Mouse (Mus musculus): ENCODE results near the gene Pgam2. TPM values are rescaled to one million over a fixed set of nuclear protein-coding genes. Genes with fewer than 3 reads are reported as not detected.

Pgam2 gene
- polyA plus RNA-seq, 1 experiment from 2014 or later, result 3.7 TPM

Other genes with a start within 250 kb of the Pgam2 start
- gene Ankrd36, start 234.0 kb downstream of the Pgam2 start, polyA plus RNA-seq (2016; fragmentation: Nextera tagmentation; extraction: Ambion mirVana), result 0.33 TPM in 1 of 2 replicates, not detected in the other
- 156 and 162 TPM in 2 replicates for gene Mrps24, start 88.1 kb downstream of the Pgam2 start, polyA plus RNA-seq (2016; fragmentation: Nextera tagmentation; extraction: Ambion mirVana)
- gene Urgcp, start 41.4 kb downstream of the Pgam2 start, polyA plus RNA-seq (2016; fragmentation: Nextera tagmentation; extraction: Ambion mirVana), result 24.8 and 26.2 TPM in 2 replicates
- 137 and 140 TPM in 2 replicates for gene Dbnl, start 15.2 kb downstream of the Pgam2 start, polyA plus RNA-seq (2016; fragmentation: Nextera tagmentation; extraction: Ambion mirVana)
- gene Polm, start 34.3 kb upstream of the Pgam2 start, polyA plus RNA-seq (2016; fragmentation: Nextera tagmentation; extraction: Ambion mirVana), result 7.7 and 8.4 TPM in 2 replicates
- gene Aebp1, start 58.2 kb upstream of the Pgam2 start, polyA plus RNA-seq (2016; fragmentation: Nextera tagmentation; extraction: Ambion mirVana), result 14.6 and 20.5 TPM in 2 replicates
- 104 and 108 TPM in 2 replicates for gene Pold2, start 74.6 kb upstream of the Pgam2 start, polyA plus RNA-seq (2016; fragmentation: Nextera tagmentation; extraction: Ambion mirVana)
- 0.99 and 2.0 TPM in 2 replicates for gene Myl7, start 95.0 kb upstream of the Pgam2 start, polyA plus RNA-seq (2016; fragmentation: Nextera tagmentation; extraction: Ambion mirVana)
- gene Gck, start 146.3 kb upstream of the Pgam2 start, polyA plus RNA-seq (2016; fragmentation: Nextera tagmentation; extraction: Ambion mirVana), result 2.9 and 3.5 TPM in 2 replicates
- gene Ykt6, start 152.0 kb upstream of the Pgam2 start, polyA plus RNA-seq (2016; fragmentation: Nextera tagmentation; extraction: Ambion mirVana), result 58.4 and 59.8 TPM in 2 replicates

Data from forebrain, embryonic 12.5 days (tissue).